Mouse (Mus musculus) megakaryocyte, embryonic 14.5 days (primary cell): ENCODE measurements around the gene Dnah11. TPM values are rescaled to one million over a fixed set of nuclear protein-coding genes. Genes with fewer than 3 reads are reported as not detected.
"Not testable (repeated sequence)": the region's sequence is repeated elsewhere in the genome, so short reads cannot be mapped to it uniquely, and the experiment has no call there.

Experiments
- H3K27me3 ChIP-seq: replicated peaks from 2 replicates; pipeline ENCODE3; 2012; ENCODE audit warnings: inconsistent platforms
- H3K36me3 ChIP-seq: replicated peaks from 2 replicates; pipeline ENCODE3; 2012; ENCODE audit warnings: low read length, inconsistent platforms, mixed read lengths
- H3K4me1 ChIP-seq: 2 replicates; pipeline ENCODE4 v1.6.1; 2012; ENCODE audit warnings: inconsistent platforms
- H3K4me3 ChIP-seq: replicated peaks from 2 replicates; pipeline ENCODE3; 2012; ENCODE audit warnings: moderate library complexity, mild to moderate bottlenecking, inconsistent platforms
- H3K9me3 ChIP-seq: 2 replicates; pipeline ENCODE4 v1.6.1; 2012; ENCODE audit warnings: inconsistent platforms
- FLI1 ChIP-seq: IDR thresholded peaks from 2 replicates; pipeline ENCODE4 v1.6.1; 2012; ENCODE audit warnings: low read length, inconsistent platforms, mixed read lengths
- GATA1 ChIP-seq: IDR thresholded peaks from 3 replicates; pipeline ENCODE4 v1.6.1; 2012; ENCODE audit warnings: mixed read lengths, low read length, inconsistent platforms, borderline replicate concordance
- polyA plus RNA-seq: library from polyadenylated mRNA; stranded (reverse); fragments of >175 nt; gene quantifications from 2 replicates; pipeline ENCODE4 v1.2.3, GENCODE M21; 2012; ENCODE audit warnings: low replicate concordance; ENCODE audit not compliant: insufficient read depth

Gene Dnah11
- polyA plus RNA-seq, 1 experiment, result 0.25 TPM

GRCm38 (mm10) chr12:117946823-117947704 lies 251.8 kb downstream of the Dnah11 start:
- Histone ChIP-seq H3K9me3 (no peaks in the 10 kb centered on the region), H3K27me3 (no peaks in the 10 kb centered on the region), H3K36me3 (no peaks in the 10 kb centered on the region), H3K4me1 (peaks cover 24% of the 10 kb centered on the region), H3K4me3 (peak overlapping the region; percentile 73)
- TF ChIP-seq GATA1, result no peak

- 0 out of 2 replicates have a peak, but pooled peaks cover 4% of the 10 kb centered on the region for H3K9me3 ChIP-seq
- no peaks in the 10 kb centered on the region for H3K27me3 ChIP-seq
- no peak overlapping the region for H3K4me3 ChIP-seq
- peaks cover 3% of the 10 kb centered on the region for H3K36me3 ChIP-seq
- TF ChIP-seq FLI1 (no peak), GATA1 (no peak)
- H3K4me1 ChIP-seq, result peaks cover 10% of the 10 kb centered on the region
These were observed 256.9 kb downstream of the Dnah11 start for GRCm38 (mm10) chr12:117941947-117942346.

GRCm38 (mm10) chr12:117938214-117938613 lies 260.6 kb downstream of the Dnah11 start:
- no peaks in the 10 kb centered on the region for H3K27me3 ChIP-seq
- H3K4me1 ChIP-seq, result peaks cover 4% of the 10 kb centered on the region; the same call in 1 of the 2 replicates
- H3K4me3 ChIP-seq, result no peak overlapping the region
- H3K36me3 ChIP-seq, result peaks cover 3% of the 10 kb centered on the region
- H3K9me3 ChIP-seq, result 0 out of 2 replicates have a peak, but pooled peaks cover 4% of the 10 kb centered on the region
- TF ChIP-seq FLI1 (no peak), GATA1 (no peak)

- H3K4me1 ChIP-seq, result no peaks in the 10 kb centered on the region
- TF ChIP-seq FLI1 (no peak), GATA1 (no peak)
- no peaks in the 10 kb centered on the region for H3K36me3 ChIP-seq
- no peak overlapping the region for H3K4me3 ChIP-seq
- no peaks in the 10 kb centered on the region for H3K9me3 ChIP-seq
- peaks cover 2% of the 10 kb centered on the region for H3K27me3 ChIP-seq
These were observed 266.8 kb downstream of the Dnah11 start for GRCm38 (mm10) chr12:117932026-117932425.

GRCm38 (mm10) chr12:117929768-117930167 lies 269.1 kb downstream of the Dnah11 start:
- no peaks in the 10 kb centered on the region for H3K36me3 ChIP-seq
- H3K4me1 ChIP-seq, result no peaks in the 10 kb centered on the region
- no peak overlapping the region for H3K4me3 ChIP-seq
- H3K9me3 ChIP-seq, result no peaks in the 10 kb centered on the region
- TF ChIP-seq FLI1, result no peak
- no peak for TF ChIP-seq GATA1
- H3K27me3 ChIP-seq, result peaks cover 2% of the 10 kb centered on the region

- Histone ChIP-seq H3K27me3 (peaks cover 2% of the 10 kb centered on the region), H3K4me1 (peaks cover 22% of the 10 kb centered on the region), H3K36me3 (no peaks in the 10 kb centered on the region), H3K9me3 (no peaks in the 10 kb centered on the region), H3K4me3 (peak overlapping the region; percentile 20)
- TF ChIP-seq GATA1 (no peak), FLI1 (no peak)
These were observed 282.8 kb downstream of the Dnah11 start for GRCm38 (mm10) chr12:117915826-117916588.

GRCm38 (mm10) chr12:117914613-117915245 lies 284.1 kb downstream of the Dnah11 start:
- Histone ChIP-seq H3K4me1 (peaks cover 27% of the 10 kb centered on the region), H3K36me3 (no peaks in the 10 kb centered on the region), H3K27me3 (peaks cover 2% of the 10 kb centered on the region), H3K9me3 (no peaks in the 10 kb centered on the region), H3K4me3 (no peak overlapping the region)
- TF ChIP-seq GATA1, result no peak
- no peak for TF ChIP-seq FLI1

- TF ChIP-seq FLI1, result no peak
- no peak for TF ChIP-seq GATA1
- H3K36me3 ChIP-seq, result no peaks in the 10 kb centered on the region
- peaks cover 4% of the 10 kb centered on the region; the same call in 1 of the 2 replicates for H3K9me3 ChIP-seq
- no peak overlapping the region for H3K4me3 ChIP-seq
- peaks cover 2% of the 10 kb centered on the region for H3K27me3 ChIP-seq
- H3K4me1 ChIP-seq, result peaks cover 26% of the 10 kb centered on the region
These were observed 287.4 kb downstream of the Dnah11 start for GRCm38 (mm10) chr12:117911396-117911795.

GRCm38 (mm10) chr12:117905232-117905840 lies 293.5 kb downstream of the Dnah11 start:
- not testable (repeated sequence) for H3K4me1 ChIP-seq, H3K4me3 ChIP-seq, H3K36me3 ChIP-seq, H3K9me3 ChIP-seq, H3K27me3 ChIP-seq
